Mouse (Mus musculus) testis, adult 2 months (tissue): ENCODE data around the gene Sema3d. TPM values are rescaled to one million over a fixed set of nuclear protein-coding genes. Genes with fewer than 3 reads are reported as not detected.

Source experiments
- H3K27ac ChIP-seq: fragments of 200-500 bp; 2 replicates; pipeline ENCODE4 v1.5.1; 2012; ENCODE audit warnings: low read depth, low read length; ENCODE audit not compliant: control insufficient read depth, insufficient read depth
- H3K27me3 ChIP-seq: fragments of 200-500 bp; 2 replicates; pipeline ENCODE4 v1.6.1; 2012; ENCODE audit warnings: mild to moderate bottlenecking, low read length, moderate library complexity; ENCODE audit not compliant: control insufficient read depth, insufficient read depth
- H3K36me3 ChIP-seq: fragments of 200-500 bp; 2 replicates; pipeline ENCODE4 v1.6.1; 2012; ENCODE audit warnings: mild to moderate bottlenecking, low read length; ENCODE audit not compliant: control insufficient read depth, insufficient read depth
- H3K4me1 ChIP-seq: fragments of 200-500 bp; 2 replicates; pipeline ENCODE4 v1.6.1; 2012; ENCODE audit warnings: low read length; ENCODE audit not compliant: control insufficient read depth, insufficient read depth
- H3K4me3 ChIP-seq: fragments of 200-500 bp; 2 replicates; pipeline ENCODE4 v1.5.1; 2012; ENCODE audit warnings: low read depth, mild to moderate bottlenecking, low read length, moderate library complexity, mixed read lengths; ENCODE audit not compliant: control insufficient read depth
- CTCF ChIP-seq: fragments of 200-500 bp; IDR thresholded peaks from 2 replicates; pipeline ENCODE4 v1.5.1; 2012; ENCODE audit warnings: low read depth, mild to moderate bottlenecking, inconsistent platforms, low read length, moderate library complexity; ENCODE audit not compliant: control insufficient read depth, insufficient read depth, insufficient replicate concordance
- POLR2A ChIP-seq: fragments of 200-500 bp; IDR thresholded peaks from 2 replicates; pipeline ENCODE4 v1.6.1; 2012; ENCODE audit warnings: low read depth, mild to moderate bottlenecking, inconsistent platforms, low read length, moderate library complexity; ENCODE audit not compliant: control insufficient read depth
- polyA plus RNA-seq: library from polyadenylated mRNA; depleted of rRNA; stranded (reverse); fragments of >200 nt; gene quantifications from 2 replicates; pipeline ENCODE4 v1.2.3, GENCODE M21; 2012

Sema3d gene
- polyA plus RNA-seq, 1 experiment: 0.16 TPM

DNA sequence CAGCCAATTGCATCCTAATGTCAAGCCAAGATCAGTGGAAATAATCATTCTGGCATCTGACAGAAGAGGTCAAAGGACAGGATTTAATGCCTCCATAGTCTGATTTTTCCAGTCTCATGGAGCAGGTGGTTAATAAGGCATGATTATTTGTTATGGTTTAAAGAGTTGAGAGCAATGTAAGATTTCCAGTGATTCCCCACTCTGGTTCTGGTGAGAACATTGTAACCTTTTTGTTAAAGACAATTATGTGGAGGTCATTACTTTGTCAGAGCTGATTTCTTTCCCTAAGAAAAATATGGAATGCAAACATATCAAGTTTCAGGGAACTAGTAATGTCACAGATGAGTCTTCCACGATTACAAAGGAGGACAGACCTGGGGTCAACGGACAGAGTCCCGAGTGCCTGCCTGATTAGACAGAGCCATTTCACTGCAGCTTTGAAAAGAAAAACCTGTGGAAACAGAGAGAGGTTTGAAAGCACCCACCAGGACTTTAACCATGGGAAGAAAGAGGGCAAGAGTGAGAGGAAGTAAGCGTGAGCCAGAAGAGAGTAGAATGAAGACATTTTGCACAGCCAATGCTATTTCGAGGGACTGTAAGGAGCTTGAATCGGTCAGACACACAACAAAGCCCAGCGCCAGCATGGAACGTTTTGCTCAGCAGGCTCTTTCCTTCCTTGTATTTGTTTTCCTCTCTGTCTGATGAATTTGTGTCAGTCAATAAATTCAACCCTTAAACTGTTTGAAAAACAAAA, 251.2 kb downstream of the Sema3d start:
- Histone ChIP-seq H3K36me3 (no peaks in the 10 kb centered on the region), H3K27me3 (no peaks in the 10 kb centered on the region), H3K4me3 (no peak overlapping the region), H3K27ac (no peak overlapping the region), H3K4me1 (no peaks in the 10 kb centered on the region)
- TF ChIP-seq POLR2A (no peak), CTCF (no peak)

DNA sequence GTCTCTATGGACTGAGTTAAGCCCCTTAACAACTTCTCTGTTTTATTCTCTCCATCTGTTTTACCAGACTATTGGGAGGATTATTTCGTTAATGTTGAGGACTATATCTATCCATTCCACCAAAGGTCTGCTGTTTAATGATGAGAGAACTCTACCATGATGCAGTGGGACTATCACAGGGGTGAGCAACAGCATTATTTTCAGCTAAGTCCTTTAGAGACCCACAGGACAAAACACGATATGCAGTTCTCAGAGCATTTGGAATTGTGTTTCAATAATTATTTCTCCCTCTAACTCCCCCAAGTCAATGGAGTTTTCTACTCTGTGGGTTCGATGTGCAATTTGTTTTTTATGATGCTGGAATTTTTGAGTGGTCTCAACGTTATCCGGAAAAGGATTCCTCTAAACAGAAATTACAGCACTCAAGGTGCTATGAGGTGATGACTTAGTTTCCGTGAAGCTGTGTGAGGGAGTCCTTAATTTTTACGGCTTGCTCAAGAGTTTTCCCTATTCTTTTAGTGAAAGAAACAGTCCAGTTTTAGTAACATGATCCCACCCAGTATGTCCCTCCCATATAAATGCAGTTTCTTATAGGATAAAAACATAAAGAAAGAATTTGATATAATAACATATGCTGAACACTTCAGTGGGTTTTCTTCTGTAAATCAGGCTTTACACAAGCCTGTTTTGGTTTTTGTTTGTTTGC, 254.7 kb downstream of the Sema3d start:
- H3K4me1 ChIP-seq: no peaks in the 10 kb centered on the region
- H3K36me3 ChIP-seq: no peaks in the 10 kb centered on the region
- H3K4me3 ChIP-seq: no peak overlapping the region
- no peak for TF ChIP-seq POLR2A
- no peak for TF ChIP-seq CTCF
- H3K27ac ChIP-seq: no peak overlapping the region
- H3K27me3 ChIP-seq: no peaks in the 10 kb centered on the region
